21 mouse cellular contexts compared by ENCODE assay signal in the genomic region with DNA sequence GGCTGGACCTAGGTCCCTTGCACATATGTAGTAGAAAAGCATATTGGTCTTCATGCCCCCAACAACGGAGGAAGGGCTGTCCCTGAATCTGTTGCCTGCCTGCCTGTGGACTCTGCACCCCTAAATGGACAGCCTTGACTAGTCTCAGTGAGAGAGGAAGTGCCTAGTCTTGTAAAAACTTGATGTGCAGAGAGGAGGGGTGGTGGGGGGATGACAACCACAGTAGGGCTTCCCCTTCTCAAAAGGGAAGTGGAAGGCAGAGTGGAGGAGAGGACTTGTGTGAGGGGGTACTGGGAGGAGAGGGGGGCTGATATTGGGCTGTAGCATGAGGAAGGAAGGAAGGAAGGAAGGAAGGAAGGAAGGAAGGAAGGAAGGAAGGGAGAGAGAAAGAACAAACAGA.
DNase-seq lines count a peak whose midpoint lies in the region; ATAC-seq lines count a peak whose summit lies in the region.
"Had no signal": no experiment of that assay in that cellular context is flagged by ENCODE, and none has a peak within 500 bp of the region (broad histone marks: within the 10 kb centered on the region; RNA-seq: fewer than 3 reads in every experiment).

No protein-coding gene starts in this region.

- DNase-seq in thymus, postnatal 0 days (ENCODE audit: low spot score) = peak; percentile 9
- no peak for DNase-seq in thymus, postnatal 36 days
- DNase-seq in c-Kit-positive CD71-negative TER-119-negative erythroid progenitor cells, embryonic 14.5 days (ENCODE audit: low read depth) = peak; percentile 9
- no peak for DNase-seq in spleen, postnatal 10 days (ENCODE audit: low spot score in 2 of 2)
- no peak for DNase-seq in cerebellum, adult 9-11 months
- DNase-seq in forebrain, embryonic 10.5 days (ENCODE audit: extremely low spot score, low spot score) = no peak
- DNase-seq: adrenal gland, postnatal 10 days; adrenal gland, postnatal 36 days; cerebellum, adult 11 months; cerebellum, postnatal 10 days; forebrain, postnatal 0 days; gastrocnemius, adult 2 months; gastrocnemius, postnatal 14 days had no signal

- H3K4me1 ChIP-seq in forebrain, embryonic 10.5 days = no peaks in the 10 kb centered on the region

- peak; percentile 77 to 92; a peak in 3 of 4 replicates for ATAC-seq in hematopoietic stem cell, adult 5-6 weeks (replicated peaks in 1 of 2; ENCODE audit: insufficient read depth in 1 of 2, low FRiP score in 2 of 2, low TSS enrichment in 1 of 2, low read depth in 1 of 2, poor library complexity in 2 of 2, severe bottlenecking in 2 of 2)
- ATAC-seq: CD4-positive, CD25-positive, alpha-beta regulatory T cell, adult 4 months; forebrain, embryonic 14.5 days; forebrain, postnatal 0 days; hindbrain, postnatal 0 days; inflammation-experienced regulatory T-cells, adult 6 months; intestine, embryonic 16.5 days; Patski had no signal

- H3K27me3 ChIP-seq in forebrain, embryonic 10.5 days (ENCODE audit: poor library complexity, severe bottlenecking) = no peaks in the 10 kb centered on the region

- no peak overlapping the region for H3K4me3 ChIP-seq in forebrain, embryonic 10.5 days
- H3K4me3 ChIP-seq: gastrocnemius, adult 2 months had no signal

- H3K36me3 ChIP-seq in forebrain, embryonic 10.5 days (replicated peaks) = no peaks in the 10 kb centered on the region

- WGBS in forebrain, embryonic 10.5 days = 63% methylated on average over 1 of the region's 1 CpGs

- no peaks in the 10 kb centered on the region for H3K9me3 ChIP-seq in forebrain, embryonic 10.5 days

- H3K27ac ChIP-seq in forebrain, embryonic 10.5 days = no peak overlapping the region
- H3K27ac ChIP-seq: gastrocnemius, adult 2 months; hindbrain, embryonic 14.5 days; hindbrain, postnatal 0 days had no signal

Comparison
In these comparisons a context has a peak if more than half of its experiments do, and no peak if none do; other contexts are left out.
1. DNase-seq: peak in thymus, postnatal 0 days (single experiment) and c-Kit-positive CD71-negative TER-119-negative erythroid progenitor cells, embryonic 14.5 days (single experiment); none in thymus, postnatal 36 days (0 of 2), spleen, postnatal 10 days (0 of 2), cerebellum, adult 9-11 months (single experiment) and forebrain, embryonic 10.5 days (single experiment).